Mouse (Mus musculus): ENCODE measurements around the gene Dock7.

The Dock7 gene

GRCm38 (mm10) chr4:98920896-98921295, 199.8 kb downstream of the Dock7 start:
- DNase-seq (ENCODE audit: low read depth in 2 of 2, low spot score in 2 of 2): no peak

- no peak for DNase-seq (ENCODE audit: low read depth in 2 of 2, low spot score in 2 of 2)
Observed at GRCm38 (mm10) chr4:98918204-98918603, 202.5 kb downstream of the Dock7 start.

- no peak for DNase-seq (ENCODE audit: low read depth in 2 of 2, low spot score in 2 of 2)
Observed at GRCm38 (mm10) chr4:98917724-98918123, 203.0 kb downstream of the Dock7 start.

- no peak for DNase-seq (ENCODE audit: low read depth in 2 of 2, low spot score in 2 of 2)
Observed at GRCm38 (mm10) chr4:98910246-98910645, 210.5 kb downstream of the Dock7 start.

GRCm38 (mm10) chr4:98887148-98887547, 233.6 kb downstream of the Dock7 start:
- no peak for DNase-seq (ENCODE audit: low read depth in 2 of 2, low spot score in 2 of 2)
